Comparison of ENCODE assay signal across 14 mouse cellular contexts in the genomic region with DNA sequence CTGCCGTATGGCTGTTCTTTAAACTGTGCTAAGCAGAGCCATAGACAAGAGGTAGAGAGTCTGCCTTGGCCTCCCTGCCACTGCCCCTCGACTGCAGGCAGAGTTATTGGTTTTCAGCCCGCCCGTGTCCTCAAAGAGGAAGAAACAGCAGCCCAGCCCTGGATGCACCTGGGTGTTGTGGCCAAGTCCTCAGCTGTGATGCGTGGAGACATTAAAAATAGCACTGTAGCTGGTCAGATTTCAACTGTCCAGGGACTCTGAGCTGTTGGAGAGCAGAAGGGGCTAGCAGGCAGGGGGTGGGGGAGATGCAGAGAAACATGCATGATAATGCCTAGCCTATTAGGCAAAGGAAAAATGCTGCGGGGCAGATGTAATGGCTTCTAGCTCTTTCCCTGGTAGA.
DNase-seq lines count a peak whose midpoint lies in the region; ATAC-seq and TF ChIP-seq lines count a peak whose summit lies in the region.
"Had no signal": no experiment of that assay in that cellular context is flagged by ENCODE, and none has a peak within 500 bp of the region (broad histone marks: within the 10 kb centered on the region; RNA-seq: fewer than 3 reads in every experiment).

No protein-coding gene starts in this region.

- H3K27ac ChIP-seq in cerebellum, adult 2 months (ENCODE audit: insufficient read depth, low read length) = no peak overlapping the region
- peak overlapping the region; percentile 48; the same call in 1 of the 2 replicates for H3K27ac ChIP-seq in midbrain, embryonic 13.5 days
- H3K27ac ChIP-seq in midbrain, postnatal 0 days (ENCODE audit: low read depth, low read length) = no peak overlapping the region
- 0 out of 2 replicates have a peak overlapping the region, but pooled peaks have one; percentile 15 for H3K27ac ChIP-seq in hindbrain, embryonic 15.5 days (replicated peaks)
- H3K27ac ChIP-seq: embryonic facial prominence, embryonic 15.5 days; liver, embryonic 15.5 days had no signal

- WGBS in cerebellum, adult 2 months = 41% methylated on average over 6 of the region's 6 CpGs
- 63% methylated on average over 6 of the region's 6 CpGs for WGBS in midbrain, embryonic 13.5 days
- 57% methylated on average over 6 of the region's 6 CpGs for WGBS in midbrain, postnatal 0 days
- 47% methylated on average over 6 of the region's 6 CpGs for WGBS in hindbrain, embryonic 15.5 days

- ATAC-seq in midbrain, embryonic 13.5 days = 0 out of 2 replicates have a peak, but pooled peaks have one; percentile 20
- no peak for ATAC-seq in midbrain, postnatal 0 days (ENCODE audit: low FRiP score)
- no peak for ATAC-seq in hindbrain, embryonic 15.5 days (ENCODE audit: low FRiP score, low read depth)
- no peak for ATAC-seq in erythroid progenitor cell, adult 5-6 weeks (replicated peaks; ENCODE audit: low FRiP score, poor library complexity, severe bottlenecking)
- ATAC-seq: intestine, embryonic 16.5 days had no signal

- no peak for TF ChIP-seq POLR2A in cerebellum, adult 2 months (IDR thresholded peaks at IDR 0.05; ENCODE audit: borderline replicate concordance, insufficient read depth, low read length)

- H3K27me3 ChIP-seq in cerebellum, adult 2 months (ENCODE audit: control insufficient read depth, insufficient read depth, low read length) = no peaks in the 10 kb centered on the region
- H3K27me3 ChIP-seq in midbrain, embryonic 13.5 days = no peaks in the 10 kb centered on the region
- H3K27me3 ChIP-seq in midbrain, postnatal 0 days (ENCODE audit: insufficient read depth, low read length) = no peaks in the 10 kb centered on the region
- no peaks in the 10 kb centered on the region for H3K27me3 ChIP-seq in hindbrain, embryonic 15.5 days
- H3K27me3 ChIP-seq: embryonic facial prominence, embryonic 15.5 days; liver, embryonic 15.5 days had no signal

- H3K4me2 ChIP-seq in midbrain, embryonic 13.5 days (replicated peaks) = no peak overlapping the region
- no peak overlapping the region for H3K4me2 ChIP-seq in midbrain, postnatal 0 days (ENCODE audit: low read depth, low read length, poor library complexity, severe bottlenecking)
- H3K4me2 ChIP-seq in hindbrain, embryonic 15.5 days = no peak overlapping the region
- H3K4me2 ChIP-seq: embryonic facial prominence, embryonic 15.5 days; liver, embryonic 15.5 days had no signal

- H3K4me1 ChIP-seq in cerebellum, adult 2 months (ENCODE audit: control insufficient read depth, insufficient read depth, low read length) = peaks cover 3% of the 10 kb centered on the region; the same call in 1 of the 2 replicates
- peaks cover 14% of the 10 kb centered on the region; the same call in 1 of the 2 replicates for H3K4me1 ChIP-seq in midbrain, embryonic 13.5 days (replicated peaks)
- H3K4me1 ChIP-seq in midbrain, postnatal 0 days (ENCODE audit: insufficient read depth, low read length) = no peaks in the 10 kb centered on the region
- H3K4me1 ChIP-seq in hindbrain, embryonic 15.5 days (replicated peaks) = peaks cover 7% of the 10 kb centered on the region
- H3K4me1 ChIP-seq: liver, embryonic 15.5 days had no signal

- no peaks in the 10 kb centered on the region for H3K36me3 ChIP-seq in midbrain, embryonic 13.5 days
- no peaks in the 10 kb centered on the region for H3K36me3 ChIP-seq in midbrain, postnatal 0 days (ENCODE audit: insufficient read depth, low read length)
- H3K36me3 ChIP-seq in hindbrain, embryonic 15.5 days = no peaks in the 10 kb centered on the region
- H3K36me3 ChIP-seq: embryonic facial prominence, embryonic 15.5 days; liver, embryonic 15.5 days had no signal

- DNase-seq in cerebellum, postnatal 10 days = peak; percentile 31 to 51
- DNase-seq in cerebellum, adult 2 months = no peak
- DNase-seq in midbrain, postnatal 0 days (ENCODE audit: low spot score) = no peak
- DNase-seq in spleen, postnatal 36 days (ENCODE audit: low spot score in 2 of 2) = peak; percentile 79 to 81
- no peak for DNase-seq in thymus, postnatal 10 days (ENCODE audit: low spot score in 2 of 2)
- DNase-seq: adrenal gland, postnatal 36 days; cerebellum, adult 18-20 months; gastrocnemius, postnatal 25 days had no signal

- no peak overlapping the region for H3K9ac ChIP-seq in midbrain, embryonic 13.5 days (replicated peaks)
- no peak overlapping the region for H3K9ac ChIP-seq in midbrain, postnatal 0 days (replicated peaks; ENCODE audit: low read length, poor library complexity, severe bottlenecking)
- H3K9ac ChIP-seq in hindbrain, embryonic 15.5 days = no peak overlapping the region
- H3K9ac ChIP-seq: embryonic facial prominence, embryonic 15.5 days; liver, embryonic 15.5 days had no signal

- TF ChIP-seq CTCF in cerebellum, adult 2 months (IDR thresholded peaks at IDR 0.05; ENCODE audit: borderline replicate concordance, insufficient read depth, low read depth, low read length) = no peak
- no peak for TF ChIP-seq CTCF in midbrain, postnatal 0 days (IDR thresholded peaks at IDR 0.05)

- H3K4me3 ChIP-seq in cerebellum, adult 2 months (replicated peaks; ENCODE audit: insufficient read depth, low read depth, low read length) = no peak overlapping the region
- H3K4me3 ChIP-seq in midbrain, embryonic 13.5 days (replicated peaks) = no peak overlapping the region
- H3K4me3 ChIP-seq in midbrain, postnatal 0 days (ENCODE audit: low read depth, low read length) = no peak overlapping the region
- H3K4me3 ChIP-seq in hindbrain, embryonic 15.5 days = no peak overlapping the region
- H3K4me3 ChIP-seq: embryonic facial prominence, embryonic 15.5 days; liver, embryonic 15.5 days had no signal

- H3K9me3 ChIP-seq in midbrain, embryonic 13.5 days = no peaks in the 10 kb centered on the region
- no peaks in the 10 kb centered on the region for H3K9me3 ChIP-seq in midbrain, postnatal 0 days (ENCODE audit: low read length)
- H3K9me3 ChIP-seq in hindbrain, embryonic 15.5 days = no peaks in the 10 kb centered on the region
- H3K9me3 ChIP-seq: embryonic facial prominence, embryonic 15.5 days; liver, embryonic 15.5 days had no signal

Comparison
In these comparisons a context has a peak if more than half of its experiments do, and no peak if none do; other contexts are left out.
1. DNase-seq: peak in cerebellum, postnatal 10 days (2 of 2) and spleen, postnatal 36 days (2 of 2); none in cerebellum, adult 2 months (0 of 2), midbrain, postnatal 0 days (single experiment) and thymus, postnatal 10 days (0 of 2).
2. H3K27ac ChIP-seq: peak in midbrain, embryonic 13.5 days (single experiment) and hindbrain, embryonic 15.5 days (single experiment); none in cerebellum, adult 2 months (single experiment) and midbrain, postnatal 0 days (single experiment).